Mouse (Mus musculus): ENCODE measurements around the gene Mdga2.

DNA sequence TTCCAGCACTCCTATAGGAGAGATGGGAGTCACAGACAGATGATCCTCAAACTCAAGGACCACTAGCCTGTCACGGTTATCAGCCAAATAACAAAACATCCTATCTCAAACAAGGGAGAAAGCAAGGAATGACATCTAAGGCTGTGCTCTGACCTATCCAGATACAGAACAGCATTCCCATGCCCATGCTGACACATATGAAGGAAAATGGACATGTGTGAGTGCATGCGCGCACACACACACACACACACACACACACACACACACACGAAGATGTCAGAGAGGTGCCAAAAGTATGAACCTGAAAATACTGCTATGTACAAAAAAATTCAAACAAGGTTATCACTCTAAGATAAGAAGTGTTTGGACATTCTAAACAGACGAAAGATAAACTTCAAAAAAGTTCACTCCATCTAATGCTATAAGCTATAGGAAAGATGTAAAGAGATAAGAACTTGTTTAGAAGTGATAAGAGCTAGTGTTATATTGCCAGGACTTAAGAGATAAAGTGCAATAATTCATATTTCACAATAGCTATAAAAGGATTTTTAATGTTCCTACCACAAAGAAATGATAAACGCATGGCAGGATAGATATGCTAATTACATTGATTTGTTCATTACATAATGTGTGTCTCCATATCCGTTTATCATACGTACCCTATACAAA lies 65.6 kb downstream of the Mdga2 start:
- TF ChIP-seq CTCF (IDR thresholded peaks at IDR 0.05; ENCODE audit: borderline replicate concordance, insufficient read depth, low read length) = no peak
- no peak for TF ChIP-seq POLR2A (IDR thresholded peaks at IDR 0.05; ENCODE audit: low read depth, low read length)

Measured in embryonic fibroblast, embryonic 13.5 days (primary cell).